Mouse (Mus musculus) midbrain, embryonic 14.5 days (tissue): ENCODE results near the gene Tmem221. TPM values are rescaled to one million over a fixed set of nuclear protein-coding genes. Genes with fewer than 3 reads are reported as not detected.

ENCODE experiments used
- polyA plus RNA-seq: library from polyadenylated mRNA; unstranded; fragments of >200 nt; fragmentation: Nextera tagmentation; extraction: Ambion mirVana; gene quantifications from 2 replicates; pipeline ENCODE4 v1.2.1, GENCODE M21; 2014

Gene Tmem221
- polyA plus RNA-seq, 1 experiment from 2014 or later, result not detected

Other genes with a start within 250 kb of the Tmem221 start
- 121 TPM in 2 replicates for gene Use1, start 192.0 kb downstream of the Tmem221 start, polyA plus RNA-seq
- gene Ocel1, start 187.6 kb downstream of the Tmem221 start, polyA plus RNA-seq, result 4.2 and 4.3 TPM in 2 replicates
- gene Nr2f6, start 176.9 kb downstream of the Tmem221 start, polyA plus RNA-seq, result 24.9 and 29.4 TPM in 2 replicates
- 3.5 and 5.7 TPM in 2 replicates for gene Ushbp1, start 163.1 kb downstream of the Tmem221 start, polyA plus RNA-seq
- 78.3 and 88.4 TPM in 2 replicates for gene Babam1, start 162.0 kb downstream of the Tmem221 start, polyA plus RNA-seq
- 3.0 and 5.3 TPM in 2 replicates for gene Ankle1, start 152.9 kb downstream of the Tmem221 start, polyA plus RNA-seq
- 119 and 133 TPM in 2 replicates for gene Abhd8, start 95.2 kb downstream of the Tmem221 start, polyA plus RNA-seq
- 199 and 222 TPM in 2 replicates for gene Mrpl34, start 93.9 kb downstream of the Tmem221 start, polyA plus RNA-seq
- gene Dda1, start 89.7 kb downstream of the Tmem221 start, polyA plus RNA-seq, result 213 and 233 TPM in 2 replicates
- gene Ano8, start 72.9 kb downstream of the Tmem221 start, polyA plus RNA-seq, result 7.7 and 9.4 TPM in 2 replicates
- 4.9 and 5.2 TPM in 2 replicates for gene Gtpbp3, start 70.8 kb downstream of the Tmem221 start, polyA plus RNA-seq
- gene Plvap, start 47.1 kb downstream of the Tmem221 start, polyA plus RNA-seq, result 3.6 and 4.1 TPM in 2 replicates
- not detected in 2 replicates for gene Ccdc194, start 33.2 kb downstream of the Tmem221 start, polyA plus RNA-seq
- 0.86 and 7.9 TPM in 2 replicates for gene Bst2, start 21.4 kb downstream of the Tmem221 start, polyA plus RNA-seq
- 54.6 and 61.5 TPM in 2 replicates for gene Mvb12a, start 15.9 kb downstream of the Tmem221 start, polyA plus RNA-seq
- not detected in 2 replicates for gene Nxnl1, start 7.7 kb upstream of the Tmem221 start, polyA plus RNA-seq
- gene Slc27a1, start 10.0 kb upstream of the Tmem221 start, polyA plus RNA-seq, result 33.5 and 41.6 TPM in 2 replicates
- gene Pgls, start 33.3 kb upstream of the Tmem221 start, polyA plus RNA-seq, result 241 and 269 TPM in 2 replicates
- gene Fam129c, start 38.8 kb upstream of the Tmem221 start, polyA plus RNA-seq, result 6.3 and 8.5 TPM in 2 replicates
- 60.4 and 70.3 TPM in 2 replicates for gene Colgalt1, start 52.1 kb upstream of the Tmem221 start, polyA plus RNA-seq
- gene Unc13a, start 112.9 kb upstream of the Tmem221 start, polyA plus RNA-seq, result 17.4 and 18.9 TPM in 2 replicates
- 2.5 and 3.6 TPM in 2 replicates for gene Jak3, start 117.4 kb upstream of the Tmem221 start, polyA plus RNA-seq
- 0.89 TPM in 1 of 2 replicates, not detected in the other for gene Insl3, start 130.3 kb upstream of the Tmem221 start, polyA plus RNA-seq
- 0.11 and 0.20 TPM in 2 replicates for gene B3gnt3, start 142.9 kb upstream of the Tmem221 start, polyA plus RNA-seq
- gene Fcho1, start 166.8 kb upstream of the Tmem221 start, polyA plus RNA-seq, result 66.5 and 74.6 TPM in 2 replicates